Mouse (Mus musculus): ENCODE measurements around the gene Tmem59l.

DNA sequence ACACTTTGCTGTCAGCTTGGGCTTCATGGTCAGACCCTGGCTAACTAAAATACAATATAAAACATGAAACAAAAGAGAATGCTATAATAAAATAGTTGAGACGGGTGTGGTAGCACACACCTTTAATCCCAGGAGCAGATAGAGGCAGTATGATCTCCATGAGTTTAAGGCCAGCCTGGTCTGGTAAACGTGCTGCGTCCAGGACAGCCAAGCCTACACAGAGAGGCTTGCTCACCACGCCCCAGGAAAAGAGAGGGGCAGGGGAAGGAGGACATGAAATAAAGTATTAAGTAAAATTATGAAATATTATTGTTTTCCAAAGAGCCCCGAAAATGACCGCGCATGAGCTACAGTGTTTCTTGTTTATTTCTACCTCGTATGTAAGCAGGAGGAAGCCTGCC lies 40.0 kb upstream of the Tmem59l start:
- TF ChIP-seq POLR2A (IDR thresholded peaks at IDR 0.05; ENCODE audit: control insufficient read depth, low read depth, low read length): no peak
- TF ChIP-seq CTCF (IDR thresholded peaks at IDR 0.05; ENCODE audit: control insufficient read depth, insufficient read depth, insufficient replicate concordance, low read depth, low read length): no peak

Measured in testis, adult 2 months (tissue).